Mouse (Mus musculus) MEL (cell line): Measurements from ENCODE around the gene Gcm1.

ENCODE experiments used
- CHD2 ChIP-seq: IDR thresholded peaks from 2 replicates; pipeline ENCODE4 v1.6.1; 2011; ENCODE audit warnings: low read length, improper control_type of control experiment
- CTCF ChIP-seq, 3 experiments: IDR thresholded peaks in 2 of 3; conservative IDR thresholded peaks in 1 of 3; 2 replicates each; pipeline ENCODE4 v1.5.1; 2011 to 2012; ENCODE audit warnings: low read length in 3 of 3, low read depth in 2 of 3, mild to moderate bottlenecking in 2 of 3, improper control_type of control experiment in 1 of 3, inconsistent platforms in 1 of 3, mixed read lengths in 1 of 3, moderate library complexity in 1 of 3; ENCODE audit not compliant: control insufficient read depth in 1 of 3, insufficient read depth in 1 of 3, poor library complexity in 1 of 3, severe bottlenecking in 1 of 3
- GATA1 ChIP-seq: IDR thresholded peaks from 2 replicates; pipeline ENCODE4 v1.6.1; 2011; ENCODE audit warnings: low read depth, low read length, improper control_type of control experiment
- HCFC1 ChIP-seq: IDR thresholded peaks from 2 replicates; pipeline ENCODE4 v1.6.1; 2012; ENCODE audit warnings: low read depth, mild to moderate bottlenecking, inconsistent platforms, low read length, improper control_type of control experiment, moderate library complexity
- MYC ChIP-seq: IDR thresholded peaks from 2 replicates; pipeline ENCODE4 v1.6.1; 2011; ENCODE audit warnings: low read depth, mild to moderate bottlenecking, low read length, improper control_type of control experiment, moderate library complexity
- NELFE ChIP-seq: IDR thresholded peaks from 2 replicates; pipeline ENCODE4 v1.6.1; 2011; ENCODE audit warnings: low read depth, low read length, improper control_type of control experiment
- UBTF ChIP-seq: IDR thresholded peaks from 2 replicates; pipeline ENCODE4 v1.6.1; 2012; ENCODE audit warnings: low read depth, mild to moderate bottlenecking, inconsistent platforms, low read length, improper control_type of control experiment, moderate library complexity, borderline replicate concordance; ENCODE audit not compliant: insufficient read depth
- USF1 ChIP-seq: IDR thresholded peaks from 2 replicates; pipeline ENCODE4 v1.6.1; 2014; ENCODE audit warnings: low read depth, mild to moderate bottlenecking, inconsistent platforms, low read length, improper control_type of control experiment, moderate library complexity
- ZKSCAN1 ChIP-seq: IDR thresholded peaks from 2 replicates; pipeline ENCODE4 v1.6.1; 2012; ENCODE audit warnings: low read depth, mild to moderate bottlenecking, inconsistent platforms, low read length, improper control_type of control experiment, moderate library complexity
- ZNF384 ChIP-seq: IDR thresholded peaks from 2 replicates; pipeline ENCODE4 v1.6.1; 2012; ENCODE audit warnings: low read depth, mild to moderate bottlenecking, inconsistent platforms, low read length, improper control_type of control experiment

DNA sequence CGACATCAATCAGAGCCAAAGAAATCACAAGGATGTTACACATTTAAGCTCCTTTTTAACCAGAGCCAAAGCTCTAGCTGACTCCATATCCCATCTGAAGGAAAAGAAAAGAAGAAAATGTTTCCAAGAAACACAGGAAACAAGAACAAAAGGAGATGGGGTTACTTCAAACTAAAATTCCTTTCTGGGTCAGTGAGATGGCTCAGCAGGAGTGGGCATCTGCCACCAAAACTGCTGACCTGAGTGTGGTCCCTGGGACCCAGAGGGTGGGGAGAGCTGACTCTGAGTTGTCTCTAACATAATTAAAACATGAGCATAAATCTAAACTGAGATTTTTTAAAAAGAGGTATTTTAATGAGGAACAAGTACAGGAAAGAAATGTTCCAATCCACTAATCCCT lies 38.2 kb downstream of the Gcm1 start:
- TF ChIP-seq CTCF (IDR thresholded peaks at IDR 0.05 in 2 of 3, conservative IDR thresholded peaks at IDR 0.05 in 1 of 3; ENCODE audit: control insufficient read depth in 1 of 3, insufficient read depth in 1 of 3, low read depth in 2 of 3, low read length in 3 of 3, poor library complexity in 1 of 3, severe bottlenecking in 1 of 3) (no peak), ZNF384 (no peak), UBTF (no peak), HCFC1 (no peak), USF1 (no peak), ZKSCAN1 (no peak), MYC (no peak), NELFE (no peak), GATA1 (no peak), CHD2 (no peak)
